Mouse (Mus musculus) heart, embryonic 15.5 days (tissue): ENCODE data around the gene 1700067K01Rik. TPM values are rescaled to one million over a fixed set of nuclear protein-coding genes. Genes with fewer than 3 reads are reported as not detected.
"Not testable (repeated sequence)": the region's sequence is repeated elsewhere in the genome, so short reads cannot be mapped to it uniquely, and the experiment has no call there.

ENCODE experiments used
- ATAC-seq: fragments of 200-750 bp; cut with Nextera tagmentation; replicated peaks from 2 replicates; pipeline ENCODE4 v1.8.0; 2017; ENCODE audit warnings: low read depth, moderate TSS enrichment; ENCODE audit not compliant: insufficient number of reproducible peaks, insufficient read depth, low FRiP score
- H3K27ac ChIP-seq: fragments of 300-500 bp; sonication (generic); 2 replicates; pipeline ENCODE4 v1.5.1; 2015; ENCODE audit warnings: mild to moderate bottlenecking, inconsistent platforms
- H3K27me3 ChIP-seq: fragments of 300-500 bp; sonication (generic); 2 replicates; pipeline ENCODE4 v1.6.1; 2015; ENCODE audit warnings: inconsistent platforms
- H3K36me3 ChIP-seq: fragments of 300-500 bp; sonication (generic); 2 replicates; pipeline ENCODE4 v1.6.1; 2015; ENCODE audit warnings: mild to moderate bottlenecking, inconsistent platforms
- H3K4me1 ChIP-seq: fragments of 300-500 bp; sonication (generic); replicated peaks from 2 replicates; pipeline ENCODE4 v1.6.1; 2015; ENCODE audit warnings: inconsistent platforms
- H3K4me2 ChIP-seq: fragments of 300-500 bp; sonication (generic); 2 replicates; pipeline ENCODE4 v1.6.1; 2015; ENCODE audit warnings: inconsistent platforms, mild to moderate bottlenecking, moderate library complexity
- H3K4me3 ChIP-seq: fragments of 300-500 bp; sonication (generic); 2 replicates; pipeline ENCODE4 v1.5.1; 2015; ENCODE audit warnings: mild to moderate bottlenecking, inconsistent platforms
- H3K9ac ChIP-seq: fragments of 300-500 bp; sonication (generic); 2 replicates; pipeline ENCODE4 v1.6.1; 2015; ENCODE audit warnings: mild to moderate bottlenecking, inconsistent platforms
- H3K9me3 ChIP-seq: fragments of 300-500 bp; sonication (generic); replicated peaks from 2 replicates; pipeline ENCODE4 v1.6.1; 2016; ENCODE audit warnings: inconsistent platforms
- WGBS: fragments of 180-500 bp; shearing (Covaris S2); methylation state at CpG from one replicate; pipeline ENCODE4 v1.1.7; 2015; ENCODE audit warnings: mixed read lengths; 5-methylcytosine and 5-hydroxymethylcytosine counted together
- polyA plus RNA-seq: library from polyadenylated mRNA; unstranded; fragments of >200 nt; fragmentation: Nextera tagmentation; extraction: Ambion mirVana; gene quantifications from 2 replicates; pipeline ENCODE4 v1.2.1, GENCODE M21; 2015

Gene 1700067K01Rik
- polyA plus RNA-seq, 1 experiment from 2014 or later = 0.74 TPM

- 69% methylated on average over 12 of the region's 12 CpGs for WGBS
- H3K9ac ChIP-seq = no peak overlapping the region
- H3K4me3 ChIP-seq = no peak overlapping the region
- no peaks in the 10 kb centered on the region for H3K9me3 ChIP-seq
- ATAC-seq = no peak
- H3K4me2 ChIP-seq = no peak overlapping the region
- H3K27ac ChIP-seq = no peak overlapping the region
- no peaks in the 10 kb centered on the region; the same call in none of the 2 replicates for H3K36me3 ChIP-seq
- H3K4me1 ChIP-seq = peaks cover 47% of the 10 kb centered on the region
- H3K27me3 ChIP-seq = no peaks in the 10 kb centered on the region
These were observed 1.8 kb downstream of the 1700067K01Rik start for GRCm38 (mm10) chr8:84002957-84003611.

- WGBS = 68% methylated on average over 6 of the region's 6 CpGs
- H3K27ac ChIP-seq = no peak overlapping the region
These were observed 2.4 kb downstream of the 1700067K01Rik start for GRCm38 (mm10) chr8:84003612-84004246.

GRCm38 (mm10) chr8:84004533-84005201 lies 3.4 kb downstream of the 1700067K01Rik start:
- Histone ChIP-seq H3K27ac (peak overlapping the region; percentile 80), H3K36me3 (no peaks in the 10 kb centered on the region; the same call in none of the 2 replicates), H3K4me1 (peaks cover 35% of the 10 kb centered on the region), H3K9ac (peak overlapping the region; percentile 80), H3K4me3 (peak overlapping the region; percentile 77), H3K27me3 (no peaks in the 10 kb centered on the region), H3K4me2 (peak overlapping the region; percentile 93), H3K9me3 (no peaks in the 10 kb centered on the region)
- WGBS = under 1% methylated on average over 30 of the region's 30 CpGs
- peak; percentile 86 for ATAC-seq

More at GRCm38 (mm10) chr8:84003612-84004246, 2.4 kb downstream of the 1700067K01Rik start:
- H3K4me3 ChIP-seq = peak overlapping the region; percentile 77
- H3K9ac ChIP-seq = peak overlapping the region; percentile 80; the same call in 1 of the 2 replicates
- no peaks in the 10 kb centered on the region; the same call in none of the 2 replicates for H3K36me3 ChIP-seq
- no peaks in the 10 kb centered on the region for H3K27me3 ChIP-seq
- peaks cover 43% of the 10 kb centered on the region for H3K4me1 ChIP-seq
- peak overlapping the region; percentile 93 for H3K4me2 ChIP-seq
- H3K9me3 ChIP-seq = no peaks in the 10 kb centered on the region
- ATAC-seq = no peak

GRCm38 (mm10) chr8:84005502-84005901 lies 4.2 kb downstream of the 1700067K01Rik start:
- H3K4me3 ChIP-seq, ATAC-seq, H3K9ac ChIP-seq, H3K4me2 ChIP-seq, H3K27ac ChIP-seq, H3K36me3 ChIP-seq, H3K27me3 ChIP-seq, H3K9me3 ChIP-seq: not testable (repeated sequence)
- H3K4me1 ChIP-seq = peaks cover 37% of the 10 kb centered on the region
- 96% methylated on average over 7 of the region's 7 CpGs for WGBS

- H3K27me3 ChIP-seq = peaks cover 35% of the 10 kb centered on the region
- WGBS = 38% methylated on average over 7 of the region's 7 CpGs
- H3K4me2 ChIP-seq = no peak overlapping the region
- no peaks in the 10 kb centered on the region for H3K36me3 ChIP-seq
- H3K27ac ChIP-seq = no peak overlapping the region
- H3K4me1 ChIP-seq = peaks cover 42% of the 10 kb centered on the region
- no peak for ATAC-seq
- no peak overlapping the region for H3K9ac ChIP-seq
- H3K9me3 ChIP-seq = no peaks in the 10 kb centered on the region
- no peak overlapping the region for H3K4me3 ChIP-seq
These were observed 7.1 kb downstream of the 1700067K01Rik start for GRCm38 (mm10) chr8:84008362-84008761.

GRCm38 (mm10) chr8:84009876-84010275 lies 8.6 kb downstream of the 1700067K01Rik start:
- WGBS = 2% methylated on average over 11 of the region's 11 CpGs
- Histone ChIP-seq H3K4me1 (peaks cover 32% of the 10 kb centered on the region), H3K27ac (no peak overlapping the region), H3K4me2 (no peak overlapping the region), H3K27me3 (peaks cover 40% of the 10 kb centered on the region), H3K4me3 (no peak overlapping the region; the same call in 1 of the 2 replicates), H3K36me3 (no peaks in the 10 kb centered on the region), H3K9ac (no peak overlapping the region), H3K9me3 (no peaks in the 10 kb centered on the region)
- ATAC-seq = no peak

- Histone ChIP-seq H3K9ac (peak overlapping the region; percentile 61), H3K27me3 (peaks cover 40% of the 10 kb centered on the region), H3K4me1 (peaks cover 28% of the 10 kb centered on the region), H3K36me3 (no peaks in the 10 kb centered on the region), H3K4me3 (peak overlapping the region; percentile 62), H3K4me2 (peak overlapping the region; percentile 100), H3K27ac (no peak overlapping the region), H3K9me3 (no peaks in the 10 kb centered on the region)
- 1% methylated on average over 76 of the region's 83 CpGs for WGBS
- ATAC-seq = peak; percentile 40
These were observed 9.6 kb downstream of the 1700067K01Rik start for GRCm38 (mm10) chr8:84010625-84011611.

GRCm38 (mm10) chr8:84011705-84012498 lies 10.6 kb downstream of the 1700067K01Rik start, which contains the start of gene 2210011C24Rik:
Gene 2210011C24Rik (minus strand): TSS chr8:84012171.
- Histone ChIP-seq H3K27ac (no peak within 1 kb of the TSS), H3K27me3 (peaks cover 40% of the 10 kb centered on the region), H3K9me3 (no peaks in the 10 kb centered on the region), H3K4me2 (peak within 1 kb of the TSS; percentile 100), H3K4me3 (peak within 1 kb of the TSS; percentile 62), H3K9ac (peak within 1 kb of the TSS; percentile 61), H3K36me3 (no peaks in the 10 kb centered on the region), H3K4me1 (peaks cover 28% of the 10 kb centered on the region)
- no peak for ATAC-seq
- 1% methylated on average over 45 of the region's 45 CpGs for WGBS

- Histone ChIP-seq H3K27ac (no peak overlapping the region), H3K4me1 (peaks cover 28% of the 10 kb centered on the region), H3K9ac (0 out of 2 replicates have a peak overlapping the region, but pooled peaks have one; percentile 19), H3K4me3 (peak overlapping the region; percentile 62), H3K9me3 (no peaks in the 10 kb centered on the region), H3K4me2 (peak overlapping the region; percentile 100), H3K27me3 (peaks cover 40% of the 10 kb centered on the region), H3K36me3 (no peaks in the 10 kb centered on the region)
- no peak for ATAC-seq
- 20% methylated on average over 35 of the region's 35 CpGs for WGBS
These were observed 11.3 kb downstream of the 1700067K01Rik start for GRCm38 (mm10) chr8:84012499-84013165.
